Mouse (Mus musculus) left cerebral cortex, adult 8-10 months (tissue): ENCODE data around the gene D430019H16Rik. TPM values are rescaled to one million over a fixed set of nuclear protein-coding genes. Genes with fewer than 3 reads are reported as not detected.

Source experiments
- DNase-seq, 2 experiments: peaks; one replicate each; pipeline ENCODE4 v3.0.0; 2022; ENCODE audit warnings: low spot score in 2 of 2
- total RNA-seq, 4 experiments: library from RNA; stranded (reverse); gene quantifications; 2 replicates each; pipeline ENCODE4 v1.2.4; 2022

Gene D430019H16Rik
- total RNA-seq, 4 experiments from 2014 or later: 76.3 to 85.8 (median 82.5) TPM

- DNase-seq: no peak
Measured at GRCm38 (mm10) chr12:105535968-105536760, 82.5 kb downstream of the D430019H16Rik start.

GRCm38 (mm10) chr12:105537162-105537561 is 83.5 kb downstream of the D430019H16Rik start:
- no peak for DNase-seq

GRCm38 (mm10) chr12:105539649-105540048 is 86.0 kb downstream of the D430019H16Rik start:
- no peak for DNase-seq

GRCm38 (mm10) chr12:105541590-105542402 is 88.1 kb downstream of the D430019H16Rik start:
- no peak for DNase-seq

- no peak for DNase-seq
Measured at GRCm38 (mm10) chr12:105542513-105542912, 88.9 kb downstream of the D430019H16Rik start.

Other genes starting within 250 kb of the D430019H16Rik start
- not detected for gene Tcl1, start 231.1 kb upstream of the D430019H16Rik start, total RNA-seq
- 10 to 100 TPM in 1 of 4 experiments, 1 to 10 TPM in 3; 9.0 to 10.2 (median 9.4) TPM for gene Tunar, start 120.0 kb upstream of the D430019H16Rik start, total RNA-seq
- gene Bdkrb2, start 109.4 kb downstream of the D430019H16Rik start, total RNA-seq: 1 to 10 TPM in 3 of 4 experiments, under 1 TPM in 1; 0.68 to 1.2 (median 1.2) TPM
- not detected for gene Bdkrb1, start 149.2 kb downstream of the D430019H16Rik start, total RNA-seq
- 10 to 100 TPM; 23.6 to 26.4 (median 25.4) TPM for gene Gskip, start 231.0 kb downstream of the D430019H16Rik start, total RNA-seq
- gene Atg2b, start 231.4 kb downstream of the D430019H16Rik start, total RNA-seq: 10 to 100 TPM; 45.6 to 50.2 (median 48.0) TPM